In the genomic region with DNA sequence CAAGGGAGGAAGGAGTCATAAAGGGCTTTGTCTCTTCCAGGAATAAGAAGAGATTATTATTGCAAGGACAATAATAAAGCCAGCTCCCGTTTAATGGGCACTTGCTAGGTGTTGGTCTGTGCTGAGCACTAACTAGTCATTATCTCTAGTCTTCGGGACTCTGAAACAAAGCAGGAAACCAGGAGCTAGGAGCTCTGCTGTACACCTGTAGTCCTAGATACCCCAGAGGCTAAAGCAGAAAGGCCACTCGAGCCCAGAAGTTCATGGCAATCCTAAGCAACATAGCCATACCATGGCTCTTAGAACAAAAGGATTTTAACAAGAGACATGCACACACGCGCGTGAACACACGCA, we compare ENCODE assay signal across 8 mouse cellular contexts. TPM values are rescaled to one million over a fixed set of nuclear protein-coding genes. Genes with fewer than 3 reads are reported as not detected.
DNase-seq lines count a peak whose midpoint lies in the region; ATAC-seq lines count a peak whose summit lies in the region.

No protein-coding gene starts in this region.

- peaks cover 13% of the 10 kb centered on the region for H3K27me3 ChIP-seq in heart, embryonic 14.5 days (ENCODE audit: control insufficient read depth, insufficient read depth, low read length)
- H3K27me3 ChIP-seq in embryonic facial prominence, embryonic 11.5 days (ENCODE audit: control insufficient read depth, insufficient read depth, low read length) = no peaks in the 10 kb centered on the region
- no peaks in the 10 kb centered on the region for H3K27me3 ChIP-seq in intestine, embryonic 14.5 days (replicated peaks; ENCODE audit: control insufficient read depth, insufficient read depth, low read length)
- H3K27me3 ChIP-seq in midbrain, embryonic 15.5 days (replicated peaks) = peaks cover 6% of the 10 kb centered on the region; the same call in 1 of the 2 replicates

- peaks cover 6 to 8% of the 10 kb centered on the region in 2 experiments for H3K4me1 ChIP-seq in heart, embryonic 14.5 days (ENCODE audit: control insufficient read depth in 2 of 2, insufficient read depth in 2 of 2, low read length in 2 of 2)
- H3K4me1 ChIP-seq in embryonic facial prominence, embryonic 11.5 days (ENCODE audit: control insufficient read depth, insufficient read depth, low read length) = no peaks in the 10 kb centered on the region
- H3K4me1 ChIP-seq in intestine, embryonic 14.5 days (replicated peaks; ENCODE audit: control insufficient read depth, insufficient read depth, low read length) = 0 out of 2 replicates have a peak, but pooled peaks cover 2% of the 10 kb centered on the region
- H3K4me1 ChIP-seq in midbrain, embryonic 15.5 days = peaks cover 4% of the 10 kb centered on the region; the same call in 1 of the 2 replicates

- no peaks in the 10 kb centered on the region for H3K9me3 ChIP-seq in heart, embryonic 14.5 days (ENCODE audit: control insufficient read depth, low read length)
- H3K9me3 ChIP-seq in embryonic facial prominence, embryonic 11.5 days (replicated peaks; ENCODE audit: control insufficient read depth, low read length) = no peaks in the 10 kb centered on the region
- H3K9me3 ChIP-seq in intestine, embryonic 14.5 days (ENCODE audit: control insufficient read depth, low read length) = no peaks in the 10 kb centered on the region
- no peaks in the 10 kb centered on the region for H3K9me3 ChIP-seq in midbrain, embryonic 15.5 days

- H3K9ac ChIP-seq in heart, embryonic 14.5 days (ENCODE audit: low read length) = peak overlapping the region; percentile 47; the same call in 1 of the 2 replicates
- H3K9ac ChIP-seq in embryonic facial prominence, embryonic 11.5 days (replicated peaks; ENCODE audit: low read length) = no peak overlapping the region
- no peak overlapping the region for H3K9ac ChIP-seq in intestine, embryonic 14.5 days (ENCODE audit: low read length)
- no peak overlapping the region for H3K9ac ChIP-seq in midbrain, embryonic 15.5 days

- no peaks in the 10 kb centered on the region for H3K36me3 ChIP-seq in heart, embryonic 14.5 days (ENCODE audit: control insufficient read depth, insufficient read depth, low read length)
- H3K36me3 ChIP-seq in embryonic facial prominence, embryonic 11.5 days (replicated peaks; ENCODE audit: control insufficient read depth, insufficient read depth, low read depth, low read length) = no peaks in the 10 kb centered on the region
- no peaks in the 10 kb centered on the region for H3K36me3 ChIP-seq in intestine, embryonic 14.5 days (ENCODE audit: control insufficient read depth, insufficient read depth, low read length)
- no peaks in the 10 kb centered on the region for H3K36me3 ChIP-seq in midbrain, embryonic 15.5 days (replicated peaks)

- DNase-seq in heart, adult 11 months = no peak
- no peak for DNase-seq in embryonic facial prominence, embryonic 11.5 days (ENCODE audit: low spot score)
- no peak for DNase-seq in intestine, embryonic 14.5 days (ENCODE audit: low spot score)
- DNase-seq in urinary bladder, postnatal 25 days (ENCODE audit: low spot score) = no peak
- no peak for DNase-seq in adrenal gland, postnatal 4 days (ENCODE audit: low spot score in 2 of 2)

- no peak overlapping the region for H3K27ac ChIP-seq in heart, embryonic 14.5 days (replicated peaks in 1 of 2; ENCODE audit: control insufficient read depth in 1 of 2, insufficient read depth in 1 of 2, low read depth in 2 of 2, low read length in 2 of 2)
- H3K27ac ChIP-seq in embryonic facial prominence, embryonic 11.5 days (replicated peaks; ENCODE audit: low read depth, low read length) = no peak overlapping the region
- peak overlapping the region; percentile 64; the same call in 1 of the 2 replicates for H3K27ac ChIP-seq in intestine, embryonic 14.5 days (ENCODE audit: low read depth)
- H3K27ac ChIP-seq in midbrain, embryonic 15.5 days = no peak overlapping the region

- WGBS in heart, embryonic 14.5 days = 46% methylated on average over 7 of the region's 7 CpGs
- WGBS in embryonic facial prominence, embryonic 11.5 days = 41% methylated on average over 7 of the region's 7 CpGs
- 49% methylated on average over 7 of the region's 7 CpGs for WGBS in intestine, embryonic 14.5 days
- WGBS in midbrain, embryonic 15.5 days = 64% methylated on average over 7 of the region's 7 CpGs

- ATAC-seq in heart, embryonic 14.5 days (ENCODE audit: insufficient number of reproducible peaks, insufficient read depth, low FRiP score, low read depth) = no peak
- ATAC-seq in embryonic facial prominence, embryonic 11.5 days (replicated peaks; ENCODE audit: insufficient number of reproducible peaks, low FRiP score, low TSS enrichment, low read depth) = no peak
- ATAC-seq in intestine, embryonic 14.5 days (replicated peaks; ENCODE audit: low FRiP score, low TSS enrichment, low read depth) = no peak; the same call in 1 of the 2 replicates
- no peak for ATAC-seq in midbrain, embryonic 15.5 days (replicated peaks)
- no peak for ATAC-seq in granulocyte monocyte progenitor cell, adult 5-6 weeks (replicated peaks; ENCODE audit: poor library complexity, severe bottlenecking)

- H3K4me3 ChIP-seq in heart, embryonic 14.5 days (ENCODE audit: control insufficient read depth in 1 of 2, insufficient read depth in 1 of 2, low read depth in 1 of 2, low read length in 2 of 2) = peak overlapping the region; percentile 15 to 34
- 0 out of 2 replicates have a peak overlapping the region, but pooled peaks have one; percentile 5 for H3K4me3 ChIP-seq in embryonic facial prominence, embryonic 11.5 days (ENCODE audit: low read depth, low read length)
- H3K4me3 ChIP-seq in intestine, embryonic 14.5 days (ENCODE audit: low read depth, low read length) = peak overlapping the region; percentile 18
- H3K4me3 ChIP-seq in midbrain, embryonic 15.5 days = peak overlapping the region; percentile 23

- H3K4me2 ChIP-seq in heart, embryonic 14.5 days (ENCODE audit: low read length) = peak overlapping the region; percentile 61
- H3K4me2 ChIP-seq in embryonic facial prominence, embryonic 11.5 days (ENCODE audit: low read depth, low read length) = peak overlapping the region; percentile 32
- H3K4me2 ChIP-seq in intestine, embryonic 14.5 days (ENCODE audit: low read length) = peak overlapping the region; percentile 46
- H3K4me2 ChIP-seq in midbrain, embryonic 15.5 days = peak overlapping the region; percentile 47

RNA-seq across cellular contexts. Expression of gene Supt4a, which starts 27.1 kb away (rescaled TPM):
- polyA plus RNA-seq in heart, embryonic 14.5 days (2014; fragmentation: Nextera tagmentation; extraction: Ambion mirVana) = 116 and 124 TPM in 2 replicates
- 174 and 180 TPM in 2 replicates for polyA plus RNA-seq in embryonic facial prominence, embryonic 11.5 days (2014; fragmentation: Nextera tagmentation; extraction: Ambion mirVana)
- polyA plus RNA-seq in intestine, embryonic 14.5 days (2014; fragmentation: Nextera tagmentation; extraction: Ambion mirVana) = 146 and 151 TPM in 2 replicates
- polyA plus RNA-seq in midbrain, embryonic 15.5 days (2015; fragmentation: Nextera tagmentation; extraction: Ambion mirVana) = 136 and 137 TPM in 2 replicates
- 130 and 136 TPM in 2 replicates for total RNA-seq in granulocyte monocyte progenitor cell, adult 5-6 weeks (2014; fragmentation: Nextera tagmentation)
- total RNA-seq in granulocyte monocyte progenitor cell, adult 5-6 weeks (2017) = 58.6 and 81.1 TPM in 2 replicates
- 10 to 100 TPM; 88.2 to 89.0 TPM for total RNA-seq in adrenal gland, postnatal 4 days (2021)

RNA-seq across cellular contexts. Expression of gene Rnf43, which starts 47.7 kb away (rescaled TPM):
- 0.47 and 0.55 TPM in 2 replicates for polyA plus RNA-seq in heart, embryonic 14.5 days (2014; fragmentation: Nextera tagmentation; extraction: Ambion mirVana)
- 2.0 and 4.4 TPM in 2 replicates for polyA plus RNA-seq in embryonic facial prominence, embryonic 11.5 days (2014; fragmentation: Nextera tagmentation; extraction: Ambion mirVana)
- 18.9 and 22.2 TPM in 2 replicates for polyA plus RNA-seq in intestine, embryonic 14.5 days (2014; fragmentation: Nextera tagmentation; extraction: Ambion mirVana)
- 0.83 and 1.2 TPM in 2 replicates for polyA plus RNA-seq in midbrain, embryonic 15.5 days (2015; fragmentation: Nextera tagmentation; extraction: Ambion mirVana)
- 4.5 and 16.1 TPM in 2 replicates for total RNA-seq in granulocyte monocyte progenitor cell, adult 5-6 weeks (2014; fragmentation: Nextera tagmentation)
- 4.2 and 6.7 TPM in 2 replicates for total RNA-seq in granulocyte monocyte progenitor cell, adult 5-6 weeks (2017)
- 1 to 10 TPM; 4.4 to 5.7 TPM for total RNA-seq in adrenal gland, postnatal 4 days (2021)

RNA-seq across cellular contexts. Expression of gene Tspoap1, which starts 50.1 kb away (rescaled TPM):
- polyA plus RNA-seq in heart, embryonic 14.5 days (2014; fragmentation: Nextera tagmentation; extraction: Ambion mirVana) = 0.09 and 0.26 TPM in 2 replicates
- polyA plus RNA-seq in embryonic facial prominence, embryonic 11.5 days (2014; fragmentation: Nextera tagmentation; extraction: Ambion mirVana) = 1.5 and 3.5 TPM in 2 replicates
- 2.5 and 3.7 TPM in 2 replicates for polyA plus RNA-seq in intestine, embryonic 14.5 days (2014; fragmentation: Nextera tagmentation; extraction: Ambion mirVana)
- polyA plus RNA-seq in midbrain, embryonic 15.5 days (2015; fragmentation: Nextera tagmentation; extraction: Ambion mirVana) = 65.8 and 72.5 TPM in 2 replicates
- total RNA-seq in granulocyte monocyte progenitor cell, adult 5-6 weeks (2014; fragmentation: Nextera tagmentation) = 100 and 132 TPM in 2 replicates
- total RNA-seq in granulocyte monocyte progenitor cell, adult 5-6 weeks (2017) = 51.8 and 56.2 TPM in 2 replicates
- 1 to 10 TPM; 6.4 to 7.6 TPM for total RNA-seq in adrenal gland, postnatal 4 days (2021)

Comparison
In these comparisons a context has a peak if more than half of its experiments do, and no peak if none do; other contexts are left out.
1. RNA of gene Tspoap1, which starts 50.1 kb away (polyA plus RNA-seq): 65.8 to 72.5 TPM in midbrain, embryonic 15.5 days; 2.5 to 3.7 TPM in intestine, embryonic 14.5 days, 1.5 to 3.5 TPM in embryonic facial prominence, embryonic 11.5 days and 0.09 to 0.26 TPM in heart, embryonic 14.5 days; every median in the first group is over 10 times any median in the second.
2. Peak in every context shown above with its lines, with median percentiles within 50 percentile points of each other: H3K4me2 ChIP-seq and H3K4me3 ChIP-seq.